In the genomic region with DNA sequence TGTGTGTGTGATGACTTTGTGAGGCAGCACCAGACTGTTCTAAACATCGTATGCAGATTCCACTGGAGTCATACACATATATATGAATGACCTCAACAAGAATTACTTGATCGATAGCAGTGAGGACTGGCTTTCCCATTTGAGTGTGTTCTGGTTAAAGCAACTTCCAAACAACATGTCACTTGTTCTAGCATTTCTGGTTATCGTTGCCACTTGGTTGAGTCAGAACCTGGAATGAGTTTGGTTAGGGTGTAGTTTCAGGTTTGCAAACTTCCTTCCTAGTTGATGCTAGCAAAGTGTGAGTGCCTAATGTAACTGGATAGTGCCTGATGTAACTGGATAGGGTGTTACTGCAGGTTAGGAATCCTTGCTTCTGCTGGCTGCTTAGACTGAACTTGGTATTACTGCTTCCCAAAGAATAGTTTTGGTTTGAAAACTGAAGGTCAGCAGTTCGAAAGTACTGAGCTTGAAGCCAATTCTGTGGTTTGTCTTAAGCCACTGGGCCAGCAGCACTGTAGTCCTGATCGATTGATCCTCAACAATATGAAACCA, we compare ENCODE assay signal across 11 mouse cellular contexts.
DNase-seq lines count a peak whose midpoint lies in the region; ATAC-seq lines count a peak whose summit lies in the region.
"Had no signal": no experiment of that assay in that cellular context is flagged by ENCODE, and none has a peak within 500 bp of the region (broad histone marks: within the 10 kb centered on the region; RNA-seq: fewer than 3 reads in every experiment).

No protein-coding gene starts in this region.

- 75% methylated on average over 5 of the region's 5 CpGs for WGBS in kidney, embryonic 15.5 days
- WGBS in embryonic facial prominence, embryonic 12.5 days, result 59% methylated on average over 5 of the region's 5 CpGs
- WGBS in limb, embryonic 15.5 days, result 55% methylated on average over 5 of the region's 5 CpGs

- H3K9me3 ChIP-seq in kidney, embryonic 15.5 days (replicated peaks), result no peaks in the 10 kb centered on the region
- no peaks in the 10 kb centered on the region for H3K9me3 ChIP-seq in embryonic facial prominence, embryonic 12.5 days
- no peaks in the 10 kb centered on the region for H3K9me3 ChIP-seq in limb, embryonic 15.5 days
- H3K9me3 ChIP-seq: G1E; hindbrain, embryonic 12.5 days had no signal

- no peak for DNase-seq in kidney, adult 9 months
- DNase-seq in NIH3T3 (ENCODE audit: low read depth) (peak; percentile 61), MN1 (ENCODE audit: low spot score) (no peak)
- DNase-seq in frontal cortex, postnatal 36 days (ENCODE audit: low spot score in 2 of 2), result no peak
- DNase-seq: liver; right cerebral cortex, postnatal 14 days had no signal

- H3K4me1 ChIP-seq in kidney, embryonic 15.5 days, result peaks cover 59% of the 10 kb centered on the region
- H3K4me1 ChIP-seq in embryonic facial prominence, embryonic 12.5 days, result peaks cover 50% of the 10 kb centered on the region
- H3K4me1 ChIP-seq in limb, embryonic 15.5 days, result peaks cover 63% of the 10 kb centered on the region

- no peak overlapping the region for H3K4me3 ChIP-seq in kidney, embryonic 15.5 days (replicated peaks)
- H3K4me3 ChIP-seq in embryonic facial prominence, embryonic 12.5 days, result no peak overlapping the region
- H3K4me3 ChIP-seq in limb, embryonic 15.5 days, result no peak overlapping the region
- H3K4me3 ChIP-seq: hindbrain, embryonic 12.5 days had no signal

- H3K4me2 ChIP-seq in kidney, embryonic 15.5 days, result no peak overlapping the region
- H3K4me2 ChIP-seq in embryonic facial prominence, embryonic 12.5 days (replicated peaks), result no peak overlapping the region
- H3K4me2 ChIP-seq in limb, embryonic 15.5 days, result no peak overlapping the region
- H3K4me2 ChIP-seq: hindbrain, embryonic 12.5 days had no signal

- no peak overlapping the region for H3K9ac ChIP-seq in kidney, embryonic 15.5 days
- no peak overlapping the region for H3K9ac ChIP-seq in embryonic facial prominence, embryonic 12.5 days
- H3K9ac ChIP-seq in limb, embryonic 15.5 days, result no peak overlapping the region
- H3K9ac ChIP-seq: hindbrain, embryonic 12.5 days had no signal

- H3K27me3 ChIP-seq in kidney, embryonic 15.5 days, result no peaks in the 10 kb centered on the region
- H3K27me3 ChIP-seq in embryonic facial prominence, embryonic 12.5 days, result no peaks in the 10 kb centered on the region
- H3K27me3 ChIP-seq in limb, embryonic 15.5 days, result no peaks in the 10 kb centered on the region
- H3K27me3 ChIP-seq: hindbrain, embryonic 12.5 days had no signal

- no peaks in the 10 kb centered on the region for H3K36me3 ChIP-seq in kidney, embryonic 15.5 days
- H3K36me3 ChIP-seq in embryonic facial prominence, embryonic 12.5 days, result no peaks in the 10 kb centered on the region
- no peaks in the 10 kb centered on the region for H3K36me3 ChIP-seq in limb, embryonic 15.5 days
- H3K36me3 ChIP-seq: hindbrain, embryonic 12.5 days had no signal

- no peak for ATAC-seq in kidney, embryonic 15.5 days (replicated peaks; ENCODE audit: low FRiP score)
- ATAC-seq in embryonic facial prominence, embryonic 12.5 days (ENCODE audit: insufficient number of reproducible peaks, insufficient read depth, low FRiP score, low TSS enrichment), result no peak
- no peak for ATAC-seq in limb, embryonic 15.5 days (ENCODE audit: insufficient number of reproducible peaks, low FRiP score, low TSS enrichment, low read depth)

- peak overlapping the region; percentile 91 for H3K27ac ChIP-seq in kidney, embryonic 15.5 days
- H3K27ac ChIP-seq in embryonic facial prominence, embryonic 12.5 days, result peak overlapping the region; percentile 38; the same call in 1 of the 2 replicates
- H3K27ac ChIP-seq in limb, embryonic 15.5 days, result peak overlapping the region; percentile 86

Comparison
In these comparisons a context has a peak if more than half of its experiments do, and no peak if none do; other contexts are left out.
1. H3K27ac ChIP-seq: peak in every context shown above with its lines; median percentile 91 in kidney, embryonic 15.5 days; 86 in limb, embryonic 15.5 days; 38 in embryonic facial prominence, embryonic 12.5 days.